Mouse (Mus musculus) megakaryocyte progenitor cell, adult 5-6 weeks (primary cell): ENCODE measurements around the gene Serpinb1b. TPM values are rescaled to one million over a fixed set of nuclear protein-coding genes. Genes with fewer than 3 reads are reported as not detected.
"Not testable (repeated sequence)": the region's sequence is repeated elsewhere in the genome, so short reads cannot be mapped to it uniquely, and the experiment has no call there.

Experiments used
- ATAC-seq: replicated peaks from 2 replicates; pipeline ENCODE4 v1.8.0; 2016; ENCODE audit warnings: mild to moderate bottlenecking, moderate TSS enrichment, inconsistent platforms; ENCODE audit not compliant: poor library complexity
- total RNA-seq, 2 experiments: library from RNA; stranded (forward) in 1 of 2; stranded (reverse) in 1 of 2; fragments of 157-497, 149-512 nt in 1 of 2; fragments of 200-1000 nt in 1 of 2; gene quantifications; 2 replicates each; pipeline versions ENCODE4 v1.2.3 to v1.2.4; 2015 to 2017

The Serpinb1b gene
- total RNA-seq (2015) (0.37 TPM in 1 of 2 replicates, not detected in the other), total RNA-seq (2017) (not detected in 2 replicates)

GRCm38 (mm10) chr13:33078056-33078705 is at the start of gene Serpinb1b:
Serpinb1b (plus strand) TSS chr13:33078575.
- no peak for ATAC-seq

GRCm38 (mm10) chr13:33029478-33029877 is 48.9 kb upstream of the Serpinb1b start:
- ATAC-seq = not testable (repeated sequence)

GRCm38 (mm10) chr13:33030281-33030680 is 48.1 kb upstream of the Serpinb1b start:
- ATAC-seq = no peak

GRCm38 (mm10) chr13:33035506-33035905 is 42.9 kb upstream of the Serpinb1b start:
- ATAC-seq = no peak

- ATAC-seq = no peak
Measured at GRCm38 (mm10) chr13:33043542-33043941, 34.8 kb upstream of the Serpinb1b start.

- peak; percentile 46 for ATAC-seq
Measured at GRCm38 (mm10) chr13:33047234-33047633, 31.1 kb upstream of the Serpinb1b start.

- peak; percentile 78 for ATAC-seq
Measured at GRCm38 (mm10) chr13:33048187-33048586, 30.2 kb upstream of the Serpinb1b start.

- peak; percentile 15; the same call in 1 of the 2 replicates for ATAC-seq
Measured at GRCm38 (mm10) chr13:33051697-33052096, 26.7 kb upstream of the Serpinb1b start.

GRCm38 (mm10) chr13:33063048-33063447 is 15.3 kb upstream of the Serpinb1b start:
- no peak for ATAC-seq

- ATAC-seq = peak; percentile 48
Measured at GRCm38 (mm10) chr13:33067387-33067977, 10.9 kb upstream of the Serpinb1b start.

GRCm38 (mm10) chr13:33068164-33068563 is 10.2 kb upstream of the Serpinb1b start:
- peak; percentile 48 for ATAC-seq

GRCm38 (mm10) chr13:33071776-33072175 is 6.6 kb upstream of the Serpinb1b start:
- ATAC-seq = no peak

GRCm38 (mm10) chr13:33074029-33074428 is 4.3 kb upstream of the Serpinb1b start:
- ATAC-seq = peak; percentile 78

GRCm38 (mm10) chr13:33076247-33076646 is 2.1 kb upstream of the Serpinb1b start:
- peak; percentile 26; the same call in 1 of the 2 replicates for ATAC-seq

GRCm38 (mm10) chr13:33077026-33077685 is 1.2 kb upstream of the Serpinb1b start:
- peak; percentile 78 for ATAC-seq

GRCm38 (mm10) chr13:33079391-33079790 is 1.0 kb downstream of the Serpinb1b start:
- ATAC-seq = peak; percentile 68

GRCm38 (mm10) chr13:33080356-33080755 is 2.0 kb downstream of the Serpinb1b start:
- ATAC-seq = peak; percentile 44

GRCm38 (mm10) chr13:33083834-33084233 is 5.5 kb downstream of the Serpinb1b start:
- no peak for ATAC-seq

- no peak for ATAC-seq
Measured at GRCm38 (mm10) chr13:33084975-33085694, 6.8 kb downstream of the Serpinb1b start.

GRCm38 (mm10) chr13:33085695-33086432 is 7.5 kb downstream of the Serpinb1b start:
- ATAC-seq = no peak
